Mouse (Mus musculus) kidney, adult 9 months (tissue): ENCODE measurements at regions not wholly inside any gene's neighbourhood (a gene's known extent, or its start where the extent isn't known, plus 50 kb on each side); places are given as distances from the start of the nearest gene placed in this dataset.

Experiments
- DNase-seq: peaks from one replicate; pipeline ENCODE4 v3.0.0; 2022

GRCm38 (mm10) chr5:111789904-111790303 lies 56.2 kb downstream of the Gm26897 start:
- DNase-seq = no peak

GRCm38 (mm10) chr5:111790527-111790926 lies 56.8 kb downstream of the Gm26897 start:
- no peak for DNase-seq

GRCm38 (mm10) chr5:111791089-111791561 lies 57.4 kb downstream of the Gm26897 start:
- no peak for DNase-seq

GRCm38 (mm10) chr5:111792746-111793145 lies 59.0 kb downstream of the Gm26897 start:
- DNase-seq = no peak

GRCm38 (mm10) chr5:111793178-111793577 lies 59.5 kb downstream of the Gm26897 start:
- no peak for DNase-seq

GRCm38 (mm10) chr5:111796889-111797288 lies 63.2 kb downstream of the Gm26897 start:
- no peak for DNase-seq

GRCm38 (mm10) chr5:111799700-111800311 lies 66.1 kb downstream of the Gm26897 start:
- peak; percentile 61 for DNase-seq

- DNase-seq = no peak
These were observed 66.8 kb downstream of the Gm26897 start for GRCm38 (mm10) chr5:111800511-111800910.

GRCm38 (mm10) chr5:111801051-111801450 lies 67.3 kb downstream of the Gm26897 start:
- DNase-seq = no peak

- DNase-seq = no peak
These were observed 70.8 kb downstream of the Gm26897 start for GRCm38 (mm10) chr5:111804542-111804941.

- DNase-seq = no peak
These were observed 71.4 kb downstream of the Gm26897 start for GRCm38 (mm10) chr5:111805150-111805549.

- DNase-seq = no peak
These were observed 72.1 kb downstream of the Gm26897 start for GRCm38 (mm10) chr5:111805761-111806191.

- no peak for DNase-seq
These were observed 76.5 kb downstream of the Gm26897 start for GRCm38 (mm10) chr5:111810079-111810808.

GRCm38 (mm10) chr5:111812581-111812980 lies 78.9 kb downstream of the Gm26897 start:
- no peak for DNase-seq

GRCm38 (mm10) chr5:111813090-111813753 lies 79.5 kb downstream of the Gm26897 start:
- no peak for DNase-seq

GRCm38 (mm10) chr5:111814893-111815760 lies 81.4 kb downstream of the Gm26897 start:
- DNase-seq = no peak

GRCm38 (mm10) chr5:111820963-111821362 lies 87.2 kb downstream of the Gm26897 start:
- DNase-seq = no peak

GRCm38 (mm10) chr5:111822882-111823281 lies 89.2 kb downstream of the Gm26897 start:
- no peak for DNase-seq

GRCm38 (mm10) chr5:111823420-111823819 lies 89.7 kb downstream of the Gm26897 start:
- DNase-seq = no peak

GRCm38 (mm10) chr5:111823842-111824241 lies 90.1 kb downstream of the Gm26897 start:
- DNase-seq = no peak

GRCm38 (mm10) chr5:111824600-111825130 lies 90.9 kb downstream of the Gm26897 start:
- DNase-seq = peak; percentile 9

- no peak for DNase-seq
These were observed 96.2 kb downstream of the Gm26897 start for GRCm38 (mm10) chr5:111829891-111830290.
